Mouse (Mus musculus): ENCODE results near the gene Camta1.

Gene Camta1

DNA sequence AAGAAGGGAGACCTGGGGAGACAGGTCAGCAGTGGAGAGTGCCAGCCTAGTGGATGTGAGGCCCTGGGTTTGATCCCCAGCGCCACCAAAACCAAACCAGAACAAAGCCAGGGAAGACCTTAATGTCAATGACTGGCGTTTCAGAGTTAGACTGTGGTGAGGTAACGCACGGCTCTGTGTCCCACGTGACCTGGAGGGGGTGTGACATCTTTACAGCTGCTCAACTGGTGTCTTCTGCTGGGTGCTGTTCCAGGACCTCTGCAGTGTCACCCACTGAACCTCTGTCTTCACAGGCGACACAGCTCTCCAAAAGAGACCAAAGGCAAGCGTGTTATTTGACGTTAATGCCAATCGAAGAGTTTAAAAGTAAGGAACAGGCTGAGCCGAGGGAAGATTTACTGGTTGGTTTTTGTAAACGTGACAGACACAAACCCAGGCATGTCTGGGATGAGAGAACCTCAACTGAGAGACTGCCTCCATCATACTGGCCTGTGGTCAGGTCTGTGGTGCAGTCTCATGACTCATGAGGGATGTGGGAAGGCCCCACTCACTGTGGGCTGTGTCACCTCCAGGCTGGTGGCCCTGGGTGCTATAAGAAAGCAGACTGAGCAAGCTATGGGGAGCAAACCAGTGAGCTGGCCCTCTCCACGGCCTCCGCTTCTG lies 855.9 kb downstream of the Camta1 start:
- ChIA-PET CTCF (interaction anchor here (0.7 to 2.6 kb wide), 8 partner anchors 11 to 166 kb away, joined by 3 to 13 read pairs (median 6); no protein-coding TSS in a partner anchor), POLR2A (interaction anchor here in 1 of 4 experiments (1.0 kb wide), 1 partner anchor 37 kb away, joined by 3 read pairs; no protein-coding TSS in a partner anchor)

DNA sequence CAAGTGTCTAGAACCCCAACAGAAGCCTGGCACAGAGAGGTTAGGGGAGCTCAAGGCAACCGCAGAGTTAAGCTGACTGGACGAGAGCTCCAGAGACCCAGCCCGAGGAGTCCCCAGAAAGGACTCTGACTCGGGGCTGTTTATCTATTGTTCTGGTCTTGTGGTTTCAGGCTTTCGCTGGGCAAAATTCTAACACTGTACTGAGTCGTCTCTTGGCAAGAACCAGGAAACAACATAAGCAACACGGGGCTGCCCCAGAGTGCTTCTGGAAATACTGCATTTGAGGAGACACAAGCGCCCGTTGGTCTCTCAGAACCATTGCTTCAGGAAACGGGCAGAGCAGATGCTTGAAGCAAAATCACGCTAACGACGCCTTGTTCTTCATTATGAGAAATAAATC lies 860.3 kb downstream of the Camta1 start:
- ChIA-PET CTCF (interaction anchor here in 1 of 4 experiments (1.7 kb wide), 1 partner anchor 26 kb away, joined by 4 read pairs; no protein-coding TSS in a partner anchor), POLR2A (interaction anchor here in 1 of 4 experiments (1.1 kb wide), 1 partner anchor 43 kb away, joined by 3 read pairs; the partner anchor contains the start of gene Per3)

DNA sequence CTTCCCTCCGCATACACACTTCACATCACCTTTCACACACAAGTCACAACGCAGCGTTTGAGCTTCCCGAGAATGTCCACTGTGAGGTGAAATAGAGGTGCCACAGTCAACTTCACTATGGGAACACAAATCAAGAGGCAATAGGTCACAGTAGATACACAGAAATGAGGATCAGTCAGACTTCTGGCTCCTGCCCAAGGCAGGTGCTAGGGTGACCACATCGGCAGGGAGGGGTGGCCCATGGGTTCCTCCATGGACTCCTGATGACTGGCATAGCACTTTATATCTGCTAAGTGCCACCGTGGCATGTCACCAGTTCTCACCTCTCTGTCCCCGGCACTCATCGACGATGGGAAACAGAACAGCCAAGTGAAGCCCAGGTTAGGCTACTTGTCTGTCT lies 863.0 kb downstream of the Camta1 start:
- ChIA-PET CTCF (interaction anchor here (0.6 to 2.8 kb wide), 9 partner anchors 8 to 511 kb away, joined by 3 to 11 read pairs (median 3); no protein-coding TSS in a partner anchor), POLR2A (interaction anchor here in 1 of 4 experiments (1.5 kb wide), 1 partner anchor 18 kb away, joined by 3 read pairs; no protein-coding TSS in a partner anchor)

DNA sequence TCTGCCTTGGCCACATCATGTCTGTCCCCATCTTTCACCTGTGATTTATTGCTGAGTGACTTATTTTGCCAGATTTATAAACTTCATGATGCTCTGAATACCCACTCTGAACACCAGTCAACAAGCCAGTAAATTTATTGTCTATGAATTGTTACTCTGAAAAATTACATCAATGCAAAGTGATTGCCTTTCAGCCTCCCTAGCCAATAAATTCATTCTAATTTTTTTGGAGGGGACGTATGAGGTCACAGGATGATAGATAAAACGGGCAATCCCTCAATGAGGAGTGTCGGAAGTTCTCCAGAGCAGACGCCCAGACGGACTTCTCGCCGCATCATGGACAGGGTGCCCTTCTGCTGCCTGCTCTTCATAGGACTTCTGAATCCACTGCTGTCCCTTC lies 864.9 kb downstream of the Camta1 start, which contains the start of gene Uts2:
TSS of gene Uts2 (plus strand) at position 301 of the 400 bp plus-strand sequence.
- CTCF ChIA-PET, result interaction anchor here in 1 of 4 experiments (0.6 to 2.8 kb wide), 2 partner anchors 11 to 256 kb away, joined by 4 to 11 read pairs; no protein-coding TSS in a partner anchor

DNA sequence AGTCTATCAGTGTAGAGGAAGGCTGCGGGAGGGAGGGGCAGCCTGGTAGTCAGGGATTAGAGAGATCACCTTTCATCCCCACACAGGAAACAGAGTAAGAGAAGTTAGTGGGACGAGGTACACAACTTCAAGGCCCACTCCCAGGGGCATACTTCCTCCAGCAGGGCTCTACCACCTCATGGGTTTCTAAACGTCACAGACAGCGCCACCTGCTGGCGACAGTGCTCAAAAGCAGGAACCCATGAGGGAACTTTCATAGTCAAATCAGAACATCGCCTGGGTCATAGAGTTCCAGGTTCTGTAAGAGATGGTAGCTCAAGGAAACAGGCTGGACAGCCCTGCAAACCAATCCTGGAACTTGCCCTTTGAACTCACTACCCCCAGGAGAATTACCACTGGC lies 871.5 kb downstream of the Camta1 start:
- ChIA-PET CTCF (interaction anchor here in 3 of 4 experiments (0.9 to 2.7 kb wide), 6 partner anchors 11 to 154 kb away, joined by 3 to 10 read pairs (median 6); no protein-coding TSS in a partner anchor), POLR2A (interaction anchor here in 1 of 4 experiments (0.6 to 1.5 kb wide), 3 partner anchors 12 to 271 kb away, joined by 3 to 4 read pairs (median 3); no protein-coding TSS in a partner anchor)

More for the DNA sequence above, 864.9 kb downstream of the Camta1 start, which contains the start of gene Uts2:
- POLR2A ChIA-PET, result interaction anchor here in 1 of 4 experiments (0.7 kb wide), 1 partner anchor 658 kb away, joined by 3 read pairs; no protein-coding TSS in a partner anchor

DNA sequence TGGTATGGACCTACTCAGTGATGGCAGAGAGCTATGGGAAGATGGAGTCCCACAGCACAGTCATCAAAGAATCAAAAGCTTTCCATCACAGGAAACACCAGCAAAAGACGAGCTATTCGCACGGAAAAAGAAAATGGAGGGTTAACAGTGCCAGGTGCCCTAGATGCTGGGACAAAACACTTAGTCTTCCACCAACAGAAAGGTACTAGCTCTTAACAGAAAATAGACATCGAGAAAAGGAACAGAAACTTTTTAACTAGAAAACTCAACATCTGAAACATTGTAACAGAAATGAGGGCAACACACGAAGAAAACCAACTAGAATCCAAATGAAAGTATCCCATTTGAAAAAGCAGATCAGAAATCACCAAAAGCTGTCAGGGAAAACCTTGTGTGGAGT lies 881.5 kb downstream of the Camta1 start:
- CTCF ChIA-PET, result interaction anchor here (0.6 to 2.7 kb wide), 13 partner anchors 11 to 315 kb away, joined by 3 to 12 read pairs (median 3); no protein-coding TSS in a partner anchor
- POLR2A ChIA-PET, result interaction anchor here in 3 of 4 experiments (0.6 to 1.2 kb wide), 6 partner anchors 15 to 939 kb away, joined by 3 to 7 read pairs (median 3); no protein-coding TSS in a partner anchor

DNA sequence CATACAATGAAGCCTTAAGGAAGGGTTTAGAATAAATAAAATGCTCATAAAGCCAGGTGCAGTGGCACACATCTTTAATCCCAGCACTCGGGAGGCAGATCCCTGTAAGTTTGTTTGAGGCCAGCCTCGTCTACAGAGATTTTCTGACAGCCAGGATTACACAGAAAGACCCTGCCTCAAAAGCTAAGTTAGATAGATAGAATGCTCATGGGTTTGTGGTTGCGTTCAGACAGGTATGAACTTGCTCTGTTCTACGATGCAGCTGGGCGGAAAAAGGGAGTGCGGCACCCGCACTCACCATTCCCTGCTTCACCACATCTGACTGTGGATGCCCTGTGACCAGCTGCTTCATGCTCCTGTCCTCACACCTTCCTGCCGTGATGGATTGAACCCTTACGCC lies 882.2 kb downstream of the Camta1 start:
- POLR2A ChIA-PET, result interaction anchor here in 2 of 4 experiments (0.5 to 2.0 kb wide), 5 partner anchors 11 to 1548 kb away, joined by 3 to 7 read pairs (median 4); no protein-coding TSS in a partner anchor
- CTCF ChIA-PET, result interaction anchor here in 3 of 4 experiments (0.7 to 2.7 kb wide), 11 partner anchors 11 to 316 kb away, joined by 3 to 12 read pairs (median 3); no protein-coding TSS in a partner anchor

DNA sequence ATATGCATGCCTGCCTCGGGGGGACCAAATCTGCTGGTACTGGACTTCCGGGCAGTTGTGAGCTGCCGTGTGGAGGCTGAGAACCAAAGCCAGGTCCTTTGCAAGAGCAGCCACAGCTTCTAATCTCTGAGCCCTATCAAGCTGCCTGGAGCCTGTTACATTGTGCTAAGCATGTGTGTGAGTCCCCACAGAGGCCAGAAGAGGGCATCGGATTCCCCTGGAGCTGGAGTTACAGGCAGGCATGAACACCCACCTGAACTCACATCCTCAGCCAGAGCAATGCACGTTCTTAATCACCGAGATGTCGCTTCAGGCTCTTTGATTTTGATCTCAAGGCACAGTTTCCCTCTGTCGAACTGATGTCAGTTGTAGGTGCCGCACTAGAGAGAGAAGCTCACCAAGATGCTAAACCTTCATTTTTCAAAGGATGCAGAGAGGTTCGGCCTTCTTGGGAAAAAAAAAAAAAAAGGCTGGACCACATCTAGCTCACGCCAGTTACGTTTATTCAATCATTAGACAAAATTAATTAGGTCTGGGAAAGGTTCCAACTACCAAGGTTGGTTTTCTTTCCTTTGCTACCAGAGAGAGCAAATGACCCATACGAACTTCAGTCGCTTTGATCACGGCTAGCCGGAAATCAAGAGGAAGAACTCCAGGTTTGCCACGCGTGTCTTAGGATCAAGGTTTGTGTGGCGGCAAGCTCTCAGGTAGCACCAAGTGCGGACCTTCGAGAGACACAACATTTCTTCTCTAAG lies 883.3 kb downstream of the Camta1 start:
- POLR2A ChIA-PET, result interaction anchor here in 2 of 4 experiments (0.6 to 2.0 kb wide), 5 partner anchors 10 to 66 kb away, joined by 3 to 7 read pairs (median 3); partner anchors contain the start of gene Per3 (in 1 of the 2)
- CTCF ChIA-PET, result interaction anchor here (0.6 to 1.8 kb wide), 28 partner anchors 9 to 1435 kb away, joined by 3 to 10 read pairs (median 4); no protein-coding TSS in a partner anchor

DNA sequence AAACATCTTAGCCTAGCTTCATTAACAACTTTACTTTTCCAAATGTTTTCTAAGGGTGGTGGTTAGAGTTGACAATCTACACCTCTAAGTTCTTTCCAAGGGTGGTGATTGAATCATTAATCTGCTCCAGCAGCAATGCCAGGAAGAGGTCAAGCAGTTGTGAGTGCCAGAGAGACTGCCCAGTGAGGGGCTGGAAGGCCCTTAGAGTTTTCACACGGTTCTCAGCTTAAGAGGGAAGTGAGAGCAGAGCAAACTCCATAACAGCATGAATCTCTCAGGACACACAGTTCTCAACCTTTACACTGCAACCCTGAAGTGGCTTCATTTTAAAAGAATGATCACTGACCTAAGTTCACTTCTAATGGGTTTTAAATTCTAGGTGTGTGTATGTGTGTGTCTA lies 886.5 kb downstream of the Camta1 start:
- ChIA-PET POLR2A (no interaction called here), CTCF (no interaction called here)

DNA sequence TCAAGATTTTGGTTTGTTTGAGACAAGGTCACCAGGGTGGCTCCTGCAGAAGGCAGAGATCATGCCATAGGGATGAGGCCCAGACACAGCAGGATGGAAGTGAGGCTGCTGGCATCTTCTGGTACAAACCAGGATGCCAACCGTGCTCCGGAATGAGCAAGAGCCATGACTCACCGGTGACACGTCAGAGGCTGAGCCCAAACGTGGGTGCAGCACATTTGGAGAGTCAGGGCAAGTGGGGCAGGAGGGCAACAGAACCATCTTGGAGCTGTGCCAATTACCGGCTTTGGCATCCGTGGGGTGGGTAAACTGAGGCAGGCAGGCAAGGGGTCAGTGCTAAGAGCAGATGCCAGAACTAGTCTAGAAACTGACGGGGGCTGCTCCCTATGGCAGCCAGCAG lies 888.4 kb downstream of the Camta1 start:
- CTCF ChIA-PET, result interaction anchor here in 1 of 4 experiments (0.7 to 0.8 kb wide), 2 partner anchors 166 to 169 kb away, joined by 3 read pairs; no protein-coding TSS in a partner anchor
- POLR2A ChIA-PET, result no interaction called here

DNA sequence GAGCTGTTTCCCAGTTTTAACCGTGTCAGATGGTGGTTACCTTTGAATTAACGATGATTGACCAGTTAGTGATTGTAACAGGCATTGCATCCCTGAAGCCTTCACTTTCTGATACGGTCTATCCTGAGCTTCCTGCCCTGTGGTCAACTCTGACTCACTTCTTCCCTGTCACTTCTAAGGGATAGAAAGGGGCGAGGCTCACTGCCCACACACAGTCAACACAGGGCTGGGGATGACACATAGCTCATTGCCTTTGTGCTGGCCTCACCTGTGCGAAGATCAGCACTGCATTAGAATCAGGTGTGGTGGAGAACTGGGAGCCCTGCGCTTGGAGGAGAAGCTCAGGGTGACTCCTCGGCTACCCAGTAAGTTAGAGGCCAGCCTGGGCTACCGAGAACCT lies 892.7 kb downstream of the Camta1 start:
- ChIA-PET CTCF (interaction anchor here in 3 of 4 experiments (0.7 to 2.5 kb wide), 17 partner anchors 9 to 313 kb away, joined by 3 to 29 read pairs (median 4); no protein-coding TSS in a partner anchor), POLR2A (interaction anchor here in 3 of 4 experiments (0.6 to 1.5 kb wide), 6 partner anchors 10 to 171 kb away, joined by 3 to 7 read pairs (median 4); no protein-coding TSS in a partner anchor)

DNA sequence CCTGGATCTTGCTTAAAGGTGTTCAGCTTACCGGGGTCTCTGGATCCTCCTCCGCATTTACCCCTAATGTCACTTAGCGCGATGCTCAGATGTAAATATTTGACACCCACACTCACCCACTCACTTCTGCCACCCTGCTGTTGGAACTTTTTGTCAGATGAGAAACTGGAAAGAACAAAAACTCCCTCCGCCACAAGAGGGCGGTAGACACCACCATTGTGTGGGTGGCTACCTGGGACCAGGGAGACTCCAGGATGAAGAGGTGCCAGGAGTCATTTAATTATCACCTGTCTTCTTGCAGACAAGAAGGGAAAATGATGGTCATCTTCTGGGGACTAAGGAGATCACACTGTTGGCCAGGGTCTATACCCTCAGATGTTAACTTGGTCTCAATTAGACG lies 895.1 kb downstream of the Camta1 start:
- CTCF ChIA-PET, result interaction anchor here in 3 of 4 experiments (0.6 to 3.4 kb wide), 26 partner anchors 11 to 342 kb away, joined by 3 to 33 read pairs (median 6); no protein-coding TSS in a partner anchor
- POLR2A ChIA-PET, result no interaction called here

DNA sequence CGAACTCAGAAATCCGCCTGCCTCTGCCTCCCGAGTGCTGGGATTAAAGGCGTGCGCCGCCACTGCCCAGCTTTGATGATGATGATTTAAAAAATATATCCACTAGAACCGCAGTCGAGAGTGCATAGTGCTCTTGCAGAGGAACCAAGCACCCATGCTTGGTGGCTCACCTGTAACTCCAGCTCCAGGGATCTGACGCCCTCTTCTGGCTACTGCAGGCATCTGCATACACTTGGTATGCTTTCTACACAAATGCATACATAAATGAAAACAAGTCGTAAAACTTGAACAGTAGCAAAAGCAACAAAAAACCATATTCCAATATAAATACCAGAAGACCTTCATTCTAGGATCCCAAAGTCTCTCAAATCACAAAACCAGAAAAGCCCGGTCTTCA lies 896.1 kb downstream of the Camta1 start:
- ChIA-PET POLR2A (interaction anchor here in 3 of 4 experiments (0.6 to 1.6 kb wide), 6 partner anchors 50 to 401 kb away, joined by 3 to 5 read pairs (median 3); no protein-coding TSS in a partner anchor), CTCF (interaction anchor here (0.7 to 3.4 kb wide), 42 partner anchors 8 to 669 kb away, joined by 3 to 33 read pairs (median 4); no protein-coding TSS in a partner anchor)

DNA sequence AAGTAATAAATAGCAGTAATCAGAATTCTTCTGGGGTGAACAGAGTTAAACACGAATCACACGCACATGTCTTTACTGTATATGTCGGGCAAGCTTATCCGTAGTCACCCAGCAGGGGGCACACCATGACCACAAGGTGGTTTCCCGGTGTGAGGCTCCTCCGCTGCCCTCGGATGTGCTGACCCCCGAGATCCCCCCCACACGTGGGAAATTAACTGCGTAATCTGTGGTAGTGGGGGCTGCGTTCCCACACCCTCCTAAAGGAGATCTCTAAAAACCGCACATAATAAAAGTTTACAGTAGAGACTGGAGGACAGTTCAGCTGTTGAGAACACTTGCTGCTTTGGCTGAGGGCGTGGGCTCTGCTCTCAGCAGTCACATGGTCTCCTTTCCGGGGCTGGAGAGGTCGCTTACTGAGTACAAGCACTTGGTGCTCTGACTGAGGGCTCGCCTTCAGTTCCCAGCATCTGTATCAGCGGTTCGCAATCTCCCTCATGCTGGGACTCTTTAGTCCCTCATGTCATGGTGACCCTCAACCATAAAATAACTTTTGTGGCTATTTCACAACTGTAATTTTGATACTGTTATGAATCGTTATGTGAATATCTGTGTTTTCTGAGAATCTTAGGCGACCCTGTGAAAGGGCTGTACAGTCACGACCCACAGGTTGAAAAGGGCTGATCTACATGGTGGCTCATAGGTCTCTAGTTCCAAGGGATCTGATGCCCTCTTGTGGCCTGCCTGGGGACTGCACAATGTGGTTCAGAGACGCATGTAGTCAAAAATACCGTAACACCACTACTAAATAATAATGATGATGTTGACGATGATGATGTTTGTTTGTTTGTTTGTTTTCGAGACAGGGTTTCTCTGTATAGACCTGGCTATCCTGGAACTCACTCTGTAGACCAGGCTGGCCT lies 896.8 kb downstream of the Camta1 start:
- CTCF ChIA-PET, result interaction anchor here (0.5 to 3.4 kb wide), 72 partner anchors 8 to 700 kb away, joined by 3 to 33 read pairs (median 4); partner anchors contain the start of genes Park7 (in 1 of the 4), Slc45a1 (in 1 of the 4) and Tnfrsf9 (in 1 of the 4)
- POLR2A ChIA-PET, result interaction anchor here in 3 of 4 experiments (0.6 to 1.6 kb wide), 11 partner anchors 14 to 309 kb away, joined by 3 to 5 read pairs (median 3); no protein-coding TSS in a partner anchor

DNA sequence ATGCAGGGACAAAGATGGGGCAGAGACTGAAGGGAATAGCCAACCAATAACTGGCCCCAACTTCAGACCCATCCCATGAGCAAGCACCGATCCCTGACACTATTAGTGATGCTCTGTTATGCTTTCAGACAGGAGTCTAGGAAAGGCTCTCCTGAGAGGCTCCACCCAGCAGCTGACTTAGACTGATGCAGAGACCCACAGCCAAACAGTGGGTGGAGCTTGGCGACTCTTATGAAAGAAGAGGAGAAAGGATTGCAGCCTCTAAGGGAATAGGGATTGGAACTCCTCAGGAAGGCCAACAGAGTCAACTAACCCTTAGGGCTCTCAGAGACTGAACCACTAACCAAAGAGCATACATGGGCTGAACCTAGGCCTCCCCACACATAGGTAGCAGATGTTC lies 898.0 kb downstream of the Camta1 start:
- CTCF ChIA-PET, result interaction anchor here (0.6 to 3.4 kb wide), 21 partner anchors 12 to 662 kb away, joined by 3 to 33 read pairs (median 4); partner anchors contain the start of gene Slc45a1 (in 1 of the 4)
- POLR2A ChIA-PET, result interaction anchor here in 2 of 4 experiments (0.6 to 1.6 kb wide), 4 partner anchors 13 to 436 kb away, joined by 3 to 4 read pairs (median 3); no protein-coding TSS in a partner anchor

DNA sequence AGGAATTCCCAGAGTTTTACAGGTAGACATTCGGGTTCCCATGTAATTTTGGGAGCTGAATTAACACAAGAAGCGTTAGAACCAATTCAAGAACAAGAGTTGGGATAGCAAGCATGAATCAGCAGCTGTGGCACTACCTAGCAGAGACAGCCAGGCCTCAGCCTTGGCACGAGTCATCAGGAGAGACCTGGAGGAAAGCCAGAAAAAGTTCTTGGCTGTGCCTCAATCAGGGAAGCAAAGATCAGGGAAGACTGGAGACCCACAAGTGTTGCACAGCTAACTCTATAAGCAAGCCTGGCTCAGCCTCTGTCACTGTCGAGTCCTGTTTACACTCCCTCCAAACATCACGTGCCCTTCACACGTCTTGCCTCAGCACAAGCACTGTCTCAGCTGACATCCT lies 899.4 kb downstream of the Camta1 start:
- POLR2A ChIA-PET, result interaction anchor here in 2 of 4 experiments (0.7 to 0.9 kb wide), 3 partner anchors 20 to 48 kb away, joined by 3 read pairs; partner anchors contain the start of genes Park7 (in 1 of the 2) and Tnfrsf9 (in 1 of the 2)
- CTCF ChIA-PET, result interaction anchor here in 1 of 4 experiments (1.9 kb wide), 1 partner anchor 36 kb away, joined by 7 read pairs; no protein-coding TSS in a partner anchor

All from embryonic stem cell, embryonic (primary cell).